Mouse (Mus musculus) 3134 (cell line): ENCODE results near the gene Uba3.

Experiments used
- DNase-seq: peaks from one replicate; pipeline ENCODE4 v3.0.0-alpha.2; 2011; ENCODE audit warnings: low spot score; ENCODE audit not compliant: insufficient read length; ENCODE audit errors: extremely low read depth

The Uba3 gene

DNA sequence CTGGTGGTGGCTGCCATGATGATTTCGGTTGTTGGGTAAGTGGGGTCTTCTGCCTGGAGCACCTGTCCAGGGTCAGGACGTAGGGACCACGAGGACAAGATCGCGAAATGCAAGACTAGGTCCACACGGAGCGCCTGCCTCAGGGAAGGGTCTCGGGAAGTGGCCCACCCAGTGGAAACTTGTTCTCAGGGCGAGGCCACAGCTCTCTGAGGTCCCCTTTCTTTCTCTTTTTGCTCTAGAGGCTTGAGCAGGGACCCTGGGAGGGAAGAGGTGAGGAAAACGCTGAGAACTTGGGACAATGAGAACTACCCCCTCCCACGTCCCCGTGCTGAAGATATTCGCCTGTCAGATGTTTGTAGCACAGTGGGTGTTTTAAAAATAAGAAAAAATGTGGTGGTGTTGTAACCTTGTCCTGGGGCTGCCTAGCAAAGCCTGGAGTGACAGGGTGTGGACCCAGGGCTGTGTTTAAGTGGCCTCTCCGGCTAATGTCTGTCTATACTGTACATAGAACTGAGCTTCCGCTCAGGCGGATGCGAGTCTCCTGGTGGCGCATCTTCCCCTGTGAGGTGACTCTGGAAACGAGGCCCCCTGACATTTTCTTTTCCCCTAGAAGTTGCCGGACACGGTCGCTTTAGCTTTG is 5.6 kb upstream of the Uba3 start:
- DNase-seq = peak; percentile 36

DNA sequence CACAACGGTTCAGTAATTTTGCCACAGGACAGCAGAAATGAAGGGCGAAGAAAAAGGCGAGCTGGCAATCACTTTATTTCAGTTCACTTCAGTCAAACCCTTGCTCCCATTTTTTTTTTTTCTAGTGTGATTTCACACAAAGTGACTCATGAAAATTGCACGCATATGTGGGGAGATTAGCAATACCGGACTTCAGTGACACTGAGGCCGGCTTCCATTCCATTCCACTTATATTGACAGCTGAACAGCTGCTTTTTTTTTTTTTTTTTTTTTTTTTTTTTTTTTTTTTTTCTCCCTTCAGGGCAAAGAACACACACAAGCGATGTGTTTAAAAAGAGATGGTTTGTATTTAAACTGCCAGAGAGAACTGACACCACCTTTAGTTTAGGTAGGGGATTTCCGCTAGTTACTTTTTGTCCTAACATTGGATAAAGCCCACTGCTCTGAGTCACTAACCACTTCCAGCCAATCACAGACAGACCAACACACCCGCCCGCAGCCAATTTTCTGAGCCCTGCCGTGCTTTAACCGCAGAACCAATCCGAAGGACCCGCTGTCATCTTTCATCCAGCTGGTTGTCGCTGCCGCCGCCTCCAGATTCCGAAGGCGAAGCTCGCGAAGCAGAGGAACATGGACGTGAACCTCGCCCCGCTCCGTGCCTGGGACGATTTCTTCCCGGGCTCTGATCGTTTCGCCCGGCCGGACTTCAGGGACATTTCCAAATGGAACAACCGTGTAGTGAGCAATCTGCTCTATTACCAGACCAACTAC is 4.9 kb upstream of the Uba3 start, which contains the start of gene Arl6ip5:
Gene Arl6ip5, plus strand, starts transcription at position 499 of the 771 bp plus-strand sequence.
- DNase-seq = peak; percentile 86

DNA sequence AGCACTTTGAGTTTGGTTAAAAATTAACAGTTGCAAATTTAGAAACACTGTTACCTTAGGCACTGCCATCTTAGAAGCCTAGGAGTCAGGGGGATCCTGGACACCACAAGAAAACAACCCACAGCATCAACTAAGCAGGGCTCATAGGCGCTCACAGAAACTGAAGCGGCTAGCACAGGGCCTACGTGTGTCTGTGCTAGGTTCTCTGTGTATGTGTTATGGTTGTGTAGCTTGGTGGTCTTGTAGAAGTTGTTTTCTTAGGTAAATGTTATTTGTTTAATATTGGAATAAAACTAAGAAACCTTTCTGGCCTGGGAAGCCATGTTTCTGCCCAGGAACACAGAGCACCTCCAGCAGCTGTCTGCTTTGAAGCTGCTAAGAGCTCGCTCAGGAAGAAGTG is 4.3 kb upstream of the Uba3 start:
- peak; percentile 46 for DNase-seq

DNA sequence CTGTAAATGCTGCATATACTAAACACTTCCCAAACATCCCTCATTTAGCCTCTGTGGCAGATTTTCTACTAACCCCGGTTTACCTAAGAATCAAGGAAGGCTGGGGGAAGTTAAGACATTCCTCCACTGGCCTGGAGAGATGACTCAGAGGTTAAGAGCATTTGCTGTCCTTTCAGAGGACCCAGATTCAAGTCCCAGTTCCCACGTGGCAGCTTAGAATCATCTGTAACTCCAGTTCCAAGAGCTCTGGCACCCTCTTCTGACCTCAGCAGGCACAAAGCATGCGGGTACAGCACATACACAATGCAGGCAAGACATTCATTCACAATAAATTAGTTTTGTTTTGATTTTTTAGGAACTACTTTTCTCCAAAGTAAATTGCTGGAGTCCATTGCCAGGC is 3.8 kb upstream of the Uba3 start:
- DNase-seq = peak; percentile 55

DNA sequence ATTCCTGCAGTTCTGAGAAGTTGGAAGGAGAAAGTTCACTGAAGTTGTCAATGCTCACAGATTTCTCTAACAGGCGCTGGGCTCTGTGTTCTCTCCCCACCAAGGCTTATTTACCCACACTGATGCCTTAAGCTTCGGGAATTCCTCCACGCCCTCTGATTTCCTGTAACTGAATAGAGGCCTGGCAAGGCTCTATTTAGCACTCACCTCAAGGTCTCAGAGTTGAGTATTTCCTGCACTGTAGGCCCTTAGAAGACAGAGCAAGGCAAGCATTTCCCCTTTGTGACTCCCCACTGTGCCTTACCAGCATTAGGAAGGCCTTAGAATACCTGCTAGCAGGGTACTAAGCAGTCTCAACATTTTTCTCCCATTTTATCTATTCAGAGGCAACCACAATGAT is 3.0 kb upstream of the Uba3 start:
- no peak for DNase-seq

DNA sequence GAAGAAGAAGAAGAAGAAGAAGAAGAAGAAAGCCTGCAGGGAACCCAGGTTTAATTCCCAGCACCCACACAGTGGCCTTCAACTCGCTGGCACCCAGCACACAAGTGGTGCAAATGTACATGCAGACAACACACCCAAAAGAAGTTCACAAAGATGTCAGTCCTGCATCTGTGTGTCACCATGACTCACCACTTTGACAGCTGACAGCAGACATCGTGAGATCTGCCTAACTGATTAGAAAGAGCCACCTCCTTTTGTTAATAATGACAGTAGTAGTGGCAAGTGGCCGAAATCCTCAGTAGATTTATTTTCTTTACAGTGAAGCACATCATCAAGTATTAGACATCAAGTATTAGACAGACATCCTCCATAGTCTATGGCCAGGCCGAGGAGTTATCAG is 1.6 kb upstream of the Uba3 start:
- peak; percentile 21 for DNase-seq

DNA sequence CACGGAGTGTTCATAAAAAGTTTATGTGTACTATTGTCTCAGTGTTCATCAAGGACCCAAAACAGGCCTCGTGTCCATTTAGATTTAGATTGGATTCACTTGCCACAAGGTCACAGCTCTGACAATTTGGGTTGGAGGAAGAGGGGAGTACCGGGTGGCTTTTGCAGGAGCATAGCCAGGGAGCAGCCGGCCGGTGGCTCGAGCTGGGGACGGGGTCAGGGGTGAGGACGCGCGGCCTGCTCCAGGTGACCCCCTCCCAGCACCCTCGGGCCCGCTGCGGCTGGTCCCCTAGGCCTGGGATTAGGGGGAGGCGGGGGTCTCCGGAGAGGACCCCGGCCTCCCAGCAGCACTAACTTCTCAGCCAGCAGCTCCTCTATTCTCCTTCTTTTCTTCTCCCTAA is 495 bp downstream of the Uba3 start:
- no peak for DNase-seq

DNA sequence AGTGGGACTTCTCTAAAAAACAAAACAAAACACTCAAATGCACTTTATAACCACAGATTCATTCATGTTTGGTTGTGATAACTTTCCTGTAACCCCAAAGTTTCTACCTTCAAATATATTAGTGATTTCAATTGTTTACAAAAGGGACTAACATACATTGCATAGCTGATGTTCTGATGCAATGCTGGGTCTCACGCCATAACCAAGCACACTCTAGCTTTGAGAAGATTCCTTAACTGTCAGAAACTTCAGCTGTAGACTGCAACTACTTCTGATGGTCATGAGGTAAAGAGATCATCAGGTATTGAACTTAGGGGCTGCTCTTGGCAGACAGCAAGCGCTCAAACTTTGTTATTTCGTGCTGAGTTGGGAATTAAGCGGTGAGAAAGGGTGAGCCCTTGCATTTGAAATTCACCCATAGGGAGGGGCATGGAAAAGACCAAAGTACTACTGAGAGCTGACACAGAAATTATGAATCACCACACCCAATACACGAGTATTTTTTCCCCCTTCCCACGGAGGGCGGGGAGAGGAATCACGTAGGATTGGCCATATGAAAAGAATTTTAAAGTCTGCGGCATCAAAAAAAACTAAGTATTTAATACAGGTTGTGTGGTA is 1.1 kb downstream of the Uba3 start:
- DNase-seq = peak; percentile 16

DNA sequence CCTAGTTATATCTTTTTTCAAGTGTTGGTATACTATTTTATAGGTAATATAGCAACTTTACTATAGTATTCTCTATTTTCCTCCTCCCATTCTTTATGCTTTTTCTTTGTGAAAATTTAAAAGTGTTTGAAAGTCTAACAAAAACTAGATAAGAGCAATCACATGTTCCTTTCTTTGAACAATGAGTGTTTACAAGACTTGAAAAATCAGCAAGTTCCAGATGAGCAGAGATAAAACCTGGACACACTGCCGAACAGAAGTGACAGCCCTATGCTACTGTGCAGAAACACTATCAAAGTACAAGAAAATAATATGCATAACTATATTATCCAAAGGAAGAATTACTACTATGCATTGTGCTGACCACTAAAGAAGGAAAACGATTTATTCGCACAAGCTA is 3.0 kb downstream of the Uba3 start:
- DNase-seq = no peak

DNA sequence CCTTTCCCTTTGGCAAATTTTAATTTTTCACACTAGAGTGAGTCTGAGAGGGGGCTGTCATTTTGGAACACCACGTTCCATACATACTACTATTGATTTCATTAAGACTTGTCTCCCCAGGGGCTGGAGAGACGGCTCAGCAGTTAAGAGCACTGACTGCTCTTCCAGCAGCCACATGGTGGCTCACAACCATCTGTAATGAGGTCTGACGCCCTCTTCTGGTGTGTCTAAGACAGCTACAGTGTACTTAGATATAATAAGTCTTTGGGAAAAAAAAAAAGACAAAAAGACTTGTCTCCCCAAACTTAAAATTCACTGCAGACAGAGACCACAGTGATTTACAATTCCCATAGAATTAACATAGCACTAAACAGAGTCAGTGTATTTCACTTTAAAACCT is 5.0 kb downstream of the Uba3 start:
- no peak for DNase-seq

DNA sequence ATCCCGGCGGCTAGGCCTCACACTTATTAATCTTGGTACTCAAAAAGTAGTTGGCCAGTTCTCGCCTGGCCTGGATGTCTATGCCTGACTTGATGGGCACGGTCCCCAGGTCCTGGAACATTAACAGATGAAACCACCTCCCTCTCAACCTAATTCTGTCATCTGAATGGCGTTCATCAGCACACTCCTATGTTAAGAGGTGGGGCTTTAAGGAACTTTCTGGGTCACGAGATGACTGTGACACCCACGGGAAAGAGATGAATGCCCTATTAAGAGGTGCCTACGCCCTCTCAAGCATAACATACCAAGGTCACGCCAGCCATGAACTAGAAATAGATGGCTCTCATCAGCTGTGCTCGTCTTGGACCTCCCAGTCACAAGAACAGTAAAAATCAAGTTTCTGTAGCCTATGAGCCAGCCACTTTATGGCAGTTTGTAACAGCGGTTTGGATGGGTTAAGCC is 26.0 kb downstream of the Uba3 start:
- DNase-seq = no peak

DNA sequence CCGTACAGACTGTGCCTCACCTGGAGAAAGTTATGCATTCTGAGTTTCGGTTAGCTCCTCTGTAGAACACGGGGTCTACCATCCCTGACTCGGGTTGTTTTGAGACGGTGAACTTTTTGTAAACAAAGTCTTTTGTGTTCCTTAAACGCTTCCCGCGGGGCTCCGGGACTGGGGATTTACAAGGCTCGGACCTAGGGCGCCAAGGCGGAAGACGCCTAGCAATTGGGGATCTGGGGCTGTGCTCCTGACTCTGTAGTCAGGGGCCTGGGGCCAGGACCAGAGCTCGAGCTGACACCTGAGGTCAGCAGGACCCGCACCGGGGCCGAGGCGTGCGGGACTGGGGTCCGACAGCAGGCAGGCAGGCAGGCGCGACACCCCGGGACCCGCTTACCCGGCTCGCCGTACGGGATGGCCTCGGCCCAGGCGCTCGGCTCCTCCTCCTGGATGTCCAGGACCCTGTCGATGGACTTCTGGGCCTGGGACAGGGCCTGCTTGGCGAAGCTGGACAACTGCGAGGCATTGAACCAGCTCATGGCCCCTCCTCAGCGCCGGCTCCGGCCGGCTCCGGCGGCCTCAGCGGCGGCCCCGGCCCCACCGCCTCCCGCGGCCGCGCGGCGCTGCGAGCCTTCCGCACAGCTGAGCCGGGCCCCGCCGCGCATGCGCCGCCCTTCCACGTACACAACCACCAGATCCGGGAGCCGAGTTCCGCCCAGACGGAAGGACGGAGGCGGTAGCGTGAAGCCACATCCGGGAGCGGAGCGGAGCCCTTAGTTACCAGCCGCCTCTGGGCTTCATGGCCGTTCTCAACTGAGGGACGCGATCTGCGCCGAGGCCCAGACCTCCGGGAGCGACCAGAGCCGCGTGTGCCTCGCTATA is 26.7 kb downstream of the Uba3 start, which contains the start of gene Tmf1:
Gene Tmf1, minus strand, starts transcription at position 632 of the 876 bp plus-strand sequence.
- DNase-seq = peak; percentile 91

DNA sequence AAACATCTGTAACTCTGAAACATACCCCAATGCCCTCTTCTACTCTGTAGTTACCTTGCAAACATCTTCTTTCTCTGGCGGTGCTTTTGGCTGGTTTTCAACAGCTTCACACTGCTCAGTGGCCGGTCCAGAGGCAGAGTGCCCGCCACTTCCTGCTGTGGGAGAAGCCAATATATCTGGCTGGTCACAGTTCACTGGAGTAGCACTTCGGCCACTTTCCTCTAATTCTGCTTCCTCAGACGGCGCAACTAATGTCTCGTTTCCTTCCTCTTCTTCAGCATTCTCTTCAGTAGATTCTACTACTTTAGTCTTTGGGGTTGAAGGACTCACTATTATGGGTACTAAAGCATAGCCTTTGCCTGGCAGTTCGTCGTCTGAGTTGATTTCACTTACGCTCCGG is 29.7 kb downstream of the Uba3 start:
- no peak for DNase-seq

DNA sequence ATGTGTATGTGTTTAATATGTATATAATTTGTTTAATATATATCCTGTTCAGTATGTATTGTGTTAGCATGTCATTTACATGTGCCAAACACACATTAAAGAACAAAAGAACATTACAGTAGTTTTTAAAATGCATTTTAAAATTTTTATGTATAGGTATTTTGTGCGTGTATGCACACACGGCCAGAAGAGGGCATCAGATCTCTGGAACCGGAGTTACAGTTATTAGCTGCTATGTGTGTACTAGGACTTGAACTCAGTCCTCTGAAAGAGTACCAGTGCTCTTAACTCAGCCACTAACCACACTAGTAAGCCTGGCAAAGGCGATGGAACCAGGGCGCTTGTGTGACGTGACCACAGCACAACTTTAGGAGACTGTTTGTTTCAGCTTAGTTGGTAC is 55.3 kb downstream of the Uba3 start:
- no peak for DNase-seq

DNA sequence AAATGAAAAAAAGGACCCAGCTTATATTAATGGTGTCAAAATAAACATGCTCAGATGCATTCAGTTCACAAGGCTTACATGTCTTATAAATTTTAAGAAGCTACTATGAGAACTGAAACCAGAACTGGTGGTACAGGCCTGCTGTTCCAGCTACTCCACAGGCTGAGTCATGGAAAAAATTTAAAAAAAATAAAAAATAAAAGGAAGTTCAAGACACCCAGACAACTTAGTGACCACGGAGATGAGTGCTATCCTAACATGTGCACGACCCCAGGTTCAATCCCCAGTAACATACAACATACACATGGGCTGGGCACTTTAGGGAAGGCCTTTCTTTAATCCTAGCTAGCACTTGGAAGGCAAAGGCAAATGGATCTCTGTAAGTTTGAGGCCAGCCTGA is 55.7 kb downstream of the Uba3 start:
- no peak for DNase-seq

DNA sequence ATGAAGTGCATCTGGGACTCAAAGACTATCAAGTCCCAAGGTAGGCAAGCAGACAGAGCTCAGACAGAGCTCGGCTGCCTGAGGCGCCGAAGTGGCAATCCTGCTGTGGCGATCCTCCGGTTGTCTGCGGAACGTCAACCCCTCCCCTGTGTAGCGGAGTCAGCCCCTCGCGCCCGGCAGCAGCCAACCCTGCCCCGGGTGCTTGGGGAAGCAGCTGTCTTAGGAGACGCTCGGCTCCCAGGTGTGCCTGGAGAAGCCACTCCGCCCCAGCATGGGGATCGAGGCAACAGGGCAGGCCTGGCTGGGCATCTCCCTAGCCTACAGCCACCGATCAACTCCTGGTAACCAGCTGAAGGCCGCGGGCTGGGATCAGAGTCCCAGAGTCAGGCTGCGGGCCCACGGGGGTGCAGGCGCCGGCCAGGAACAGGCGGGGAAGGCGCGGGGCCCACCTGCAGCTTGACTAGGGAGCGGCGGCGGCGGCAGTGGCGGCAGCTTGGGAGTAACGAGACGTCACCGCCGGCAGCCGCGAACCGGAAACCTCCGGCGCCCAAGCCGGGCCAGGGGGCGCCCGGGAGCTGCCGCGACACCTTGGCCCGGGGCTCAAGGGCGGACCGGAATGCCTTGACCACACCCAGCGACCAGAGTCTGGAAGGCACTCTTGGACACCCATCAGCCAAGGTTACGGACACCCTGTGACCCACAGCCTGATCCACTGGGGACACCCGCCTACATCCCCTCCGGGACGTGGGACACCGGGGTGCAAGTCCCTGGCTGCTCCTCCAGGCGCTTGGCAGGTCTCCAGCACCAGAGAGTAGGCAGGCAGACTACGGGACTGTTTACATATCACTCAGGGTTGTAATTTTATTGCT is 56.8 kb downstream of the Uba3 start, which contains the start of gene Eogt:
Gene Eogt, minus strand, starts transcription at position 800 of the 869 bp plus-strand sequence.
- peak; percentile 90 for DNase-seq

DNA sequence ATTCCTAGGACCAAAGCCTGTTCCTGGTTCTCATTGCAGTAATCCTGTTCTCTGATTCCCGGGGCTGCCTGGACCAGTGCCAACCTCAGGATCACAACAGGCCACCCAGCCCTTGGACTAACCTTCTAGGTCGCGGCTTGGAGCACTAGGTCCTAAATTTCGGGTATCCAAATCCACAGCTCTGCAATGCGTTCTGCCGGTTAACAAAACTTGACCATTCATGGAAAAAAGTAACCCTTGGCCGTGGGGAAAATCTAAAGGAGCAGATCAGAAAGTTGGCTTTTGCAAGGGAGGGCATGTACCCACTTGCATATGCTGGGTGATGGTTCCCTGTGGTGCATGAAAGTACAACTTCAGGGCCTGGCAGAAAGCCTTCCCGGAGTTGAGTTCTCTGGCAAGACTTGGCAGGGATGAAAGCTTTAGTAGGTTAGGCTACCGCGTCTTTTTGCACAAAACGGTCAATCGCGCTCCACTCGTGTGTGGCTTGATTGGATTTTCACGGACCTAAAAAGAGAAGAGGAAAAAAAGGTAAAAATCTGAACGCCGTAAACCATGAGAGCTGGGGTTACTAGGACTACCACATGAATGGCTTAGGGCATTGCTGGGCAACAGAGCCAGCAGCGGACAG is 57.6 kb downstream of the Uba3 start:
- DNase-seq = peak; percentile 36

DNA sequence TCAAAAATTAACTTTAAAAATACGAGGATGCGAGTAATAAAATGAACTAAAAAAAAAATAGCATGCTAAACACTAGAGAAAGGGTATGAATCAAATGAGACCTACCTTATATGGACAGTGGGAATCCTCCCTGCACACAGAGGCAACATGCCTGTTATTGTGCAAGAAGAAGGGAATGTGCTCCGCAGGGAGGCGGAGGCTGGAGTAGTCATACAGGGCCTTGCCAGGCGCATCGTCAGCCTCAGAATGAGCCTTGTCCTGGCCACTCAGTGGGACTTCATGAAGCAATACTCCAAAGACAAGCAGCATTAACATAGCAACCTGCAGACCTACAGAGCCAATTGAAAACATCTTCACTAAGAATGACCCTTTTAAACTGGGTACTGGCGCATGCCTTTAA is 60.3 kb downstream of the Uba3 start:
- no peak for DNase-seq

DNA sequence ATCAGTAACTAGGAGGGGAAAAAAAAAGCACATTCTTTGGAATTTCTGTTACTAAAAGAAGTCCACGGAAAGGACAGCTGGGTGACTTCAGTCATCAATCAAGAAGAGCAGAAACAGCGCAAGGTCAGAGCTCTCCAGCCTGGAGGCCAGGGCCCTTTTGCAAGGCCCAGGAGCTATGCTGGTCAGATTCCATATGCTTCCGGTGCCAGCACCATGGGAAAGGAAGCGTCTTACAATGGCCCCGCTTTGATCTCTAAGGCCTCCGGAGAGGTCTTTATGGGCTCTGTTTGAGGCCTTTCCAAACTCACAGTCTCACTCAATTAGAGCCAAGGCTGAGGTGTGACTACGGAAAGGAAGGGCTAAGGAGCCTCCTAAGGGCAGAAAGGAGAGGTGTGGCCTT is 61.1 kb downstream of the Uba3 start:
- DNase-seq = no peak
